Mouse (Mus musculus) 3134 (cell line): Measurements from ENCODE around the gene Nfib.
A peak's percentile ranks its signal among the peaks of the same experiment; 100 is the strongest.

ENCODE experiments used
- DNase-seq: peaks from one replicate; pipeline ENCODE4 v3.0.0-alpha.2; 2011; ENCODE audit warnings: low spot score; ENCODE audit not compliant: insufficient read length; ENCODE audit errors: extremely low read depth

Nfib gene

GRCm38 (mm10) chr4:82635881-82636280 lies 69.7 kb downstream of the Nfib start:
- DNase-seq: no peak

- no peak for DNase-seq
Observed at GRCm38 (mm10) chr4:82635118-82635517, 70.4 kb downstream of the Nfib start.

GRCm38 (mm10) chr4:82634365-82634764 lies 71.2 kb downstream of the Nfib start:
- no peak for DNase-seq

GRCm38 (mm10) chr4:82624285-82625045 lies 81.1 kb downstream of the Nfib start:
- DNase-seq: no peak

- DNase-seq: no peak
Observed at GRCm38 (mm10) chr4:82623835-82624234, 81.7 kb downstream of the Nfib start.

GRCm38 (mm10) chr4:82623081-82623538 lies 82.4 kb downstream of the Nfib start:
- no peak for DNase-seq

- no peak for DNase-seq
Observed at GRCm38 (mm10) chr4:82622321-82622836, 83.2 kb downstream of the Nfib start.

- no peak for DNase-seq
Observed at GRCm38 (mm10) chr4:82619539-82619941, 86.0 kb downstream of the Nfib start.

GRCm38 (mm10) chr4:82619003-82619402 lies 86.5 kb downstream of the Nfib start:
- no peak for DNase-seq

- DNase-seq: no peak
Observed at GRCm38 (mm10) chr4:82617257-82617656, 88.3 kb downstream of the Nfib start.

GRCm38 (mm10) chr4:82615712-82616111 lies 89.8 kb downstream of the Nfib start:
- DNase-seq: no peak

- DNase-seq: no peak
Observed at GRCm38 (mm10) chr4:82614466-82614805, 91.1 kb downstream of the Nfib start.

GRCm38 (mm10) chr4:82613606-82614465 lies 91.7 kb downstream of the Nfib start:
- DNase-seq: peak; percentile 26

GRCm38 (mm10) chr4:82609676-82610075 lies 95.9 kb downstream of the Nfib start:
- no peak for DNase-seq

- DNase-seq: no peak
Observed at GRCm38 (mm10) chr4:82608768-82609610, 96.6 kb downstream of the Nfib start.

- DNase-seq: no peak
Observed at GRCm38 (mm10) chr4:82607266-82607665, 98.3 kb downstream of the Nfib start.

- no peak for DNase-seq
Observed at GRCm38 (mm10) chr4:82606351-82606750, 99.2 kb downstream of the Nfib start.

GRCm38 (mm10) chr4:82605034-82605784 lies 100.3 kb downstream of the Nfib start:
- DNase-seq: no peak

- no peak for DNase-seq
Observed at GRCm38 (mm10) chr4:82604501-82604900, 101.0 kb downstream of the Nfib start.

- DNase-seq: no peak
Observed at GRCm38 (mm10) chr4:82600636-82601035, 104.9 kb downstream of the Nfib start.
